Mouse (Mus musculus): Measurements from ENCODE around the gene Specc1.

- no peak for TF ChIP-seq POLR2AphosphoS2 (IDR thresholded peaks at IDR 0.05; ENCODE audit: insufficient read length, low read depth)
- TF ChIP-seq USF1 (IDR thresholded peaks at IDR 0.05; ENCODE audit: low read depth) = no peak
- no peak for TF ChIP-seq E2F4 (IDR thresholded peaks at IDR 0.05; ENCODE audit: insufficient read depth)
- no peak for TF ChIP-seq MAX (IDR thresholded peaks at IDR 0.05; ENCODE audit: low read depth)
- TF ChIP-seq POLR2A (IDR thresholded peaks at IDR 0.05; ENCODE audit: insufficient read length, low read depth) = no peak
- TF ChIP-seq MYOD1 (IDR thresholded peaks at IDR 0.05; ENCODE audit: control insufficient read depth in 1 of 3, insufficient read length in 2 of 3, low read depth in 2 of 3) = no peak
- TF ChIP-seq SRF (IDR thresholded peaks at IDR 0.05; ENCODE audit: control insufficient read depth, insufficient read length, low read depth) = no peak
- TF ChIP-seq MYOG (IDR thresholded peaks at IDR 0.05; ENCODE audit: control insufficient read depth in 1 of 3, insufficient read depth in 1 of 3, insufficient read length in 2 of 3, low read depth in 2 of 3) = no peak
Observed at GRCm38 (mm10) chr11:62177395-62178113, 221.0 kb downstream of the Specc1 start.

Measured in myocyte (in vitro differentiated cells).